Mouse (Mus musculus): ENCODE data around the gene Hivep3. TPM values are rescaled to one million over a fixed set of nuclear protein-coding genes. Genes with fewer than 3 reads are reported as not detected.
A peak's percentile ranks its signal among the peaks of the same experiment; 100 is the strongest.

Hivep3 gene
- total RNA-seq, 2 experiments from 2014 or later, result 46.5 to 54.8 TPM

DNA sequence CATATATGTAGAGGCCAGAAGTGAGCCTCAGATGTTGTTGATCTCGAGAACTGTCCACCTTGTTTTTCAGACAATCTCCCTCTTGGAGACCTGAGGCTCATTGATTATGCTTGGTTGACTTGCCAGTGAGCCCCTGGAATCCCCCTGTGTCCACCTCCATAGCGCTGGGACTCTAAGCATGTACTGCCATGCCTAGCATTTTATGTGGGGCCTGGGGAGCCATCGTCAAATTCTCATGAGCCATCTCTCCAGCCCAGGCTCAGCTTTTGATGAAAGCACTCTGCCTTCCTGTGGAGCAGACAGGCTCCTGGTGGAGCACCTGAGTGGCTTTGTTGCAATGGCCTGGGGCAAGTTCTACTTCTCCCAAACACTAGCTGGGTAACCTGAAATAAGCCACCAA lies 316.3 kb downstream of the Hivep3 start:
- TF ChIP-seq CTCF (conservative IDR thresholded peaks at IDR 0.05), result no peak
- DNase-seq (ENCODE audit: low spot score in 2 of 2), result no peak
- no peak overlapping the region for H3K27ac ChIP-seq
- no peak overlapping the region for H3K4me3 ChIP-seq

GRCm38 (mm10) chr4:120052481-120052880 lies 318.9 kb downstream of the Hivep3 start:
- DNase-seq (ENCODE audit: low spot score in 2 of 2), result no peak
- no peak overlapping the region for H3K4me3 ChIP-seq
- TF ChIP-seq CTCF (conservative IDR thresholded peaks at IDR 0.05), result no peak
- no peak overlapping the region for H3K27ac ChIP-seq

GRCm38 (mm10) chr4:120053026-120054005 lies 319.7 kb downstream of the Hivep3 start:
- no peak for TF ChIP-seq CTCF (conservative IDR thresholded peaks at IDR 0.05)
- Histone ChIP-seq H3K27ac (peak overlapping the region; percentile 41; the same call in 1 of the 2 replicates), H3K4me3 (no peak overlapping the region)
- no peak for DNase-seq (ENCODE audit: low spot score in 2 of 2)

DNA sequence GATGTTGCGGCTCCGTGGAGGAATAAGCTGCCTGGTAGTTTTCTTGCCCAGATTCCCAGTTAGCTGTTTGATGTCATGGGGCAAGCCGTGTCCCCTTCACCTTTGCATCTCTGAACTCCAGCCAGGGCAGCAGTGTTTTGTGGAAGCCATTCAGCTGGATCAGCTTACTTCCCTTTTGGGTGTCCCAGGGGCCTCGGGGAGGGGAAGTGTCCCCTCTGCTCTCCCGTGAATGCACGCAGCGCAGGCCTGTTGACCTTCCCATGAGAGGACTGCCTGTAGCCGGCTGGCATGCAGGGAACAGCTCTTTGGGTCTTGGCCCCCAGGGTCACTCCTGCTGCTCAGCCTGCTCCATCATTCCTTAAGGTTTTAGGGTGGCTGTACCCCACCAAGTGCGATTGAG lies 320.6 kb downstream of the Hivep3 start:
- no peak overlapping the region for H3K4me3 ChIP-seq
- peak overlapping the region; percentile 41; the same call in 1 of the 2 replicates for H3K27ac ChIP-seq
- no peak for TF ChIP-seq CTCF (conservative IDR thresholded peaks at IDR 0.05)
- no peak for DNase-seq (ENCODE audit: low spot score in 2 of 2)

DNA sequence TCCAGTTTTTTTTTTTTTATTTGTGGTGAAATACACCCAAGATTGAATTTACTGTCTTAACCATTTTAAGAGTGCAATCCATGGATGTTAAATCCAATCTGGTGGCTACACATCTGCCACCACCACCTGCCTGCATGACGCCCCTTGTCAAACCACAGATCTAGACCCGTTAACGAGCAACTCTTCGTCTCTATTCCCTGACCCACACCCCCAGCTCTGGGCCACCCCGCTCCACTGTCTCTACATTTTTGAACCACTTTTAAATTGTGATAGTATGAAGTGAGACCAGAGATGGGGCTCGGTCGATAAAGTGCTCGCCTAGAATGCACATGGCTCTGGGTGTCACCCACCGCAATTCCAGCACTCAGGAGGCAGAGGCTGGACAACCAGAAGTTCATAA lies 322.9 kb downstream of the Hivep3 start:
- Histone ChIP-seq H3K4me3 (no peak overlapping the region), H3K27ac (no peak overlapping the region)
- TF ChIP-seq CTCF (conservative IDR thresholded peaks at IDR 0.05), result no peak
- no peak for DNase-seq (ENCODE audit: low spot score in 2 of 2)

GRCm38 (mm10) chr4:120057529-120057928 lies 323.9 kb downstream of the Hivep3 start:
- no peak for TF ChIP-seq CTCF (conservative IDR thresholded peaks at IDR 0.05)
- no peak for DNase-seq (ENCODE audit: low spot score in 2 of 2)
- H3K4me3 ChIP-seq, result no peak overlapping the region
- no peak overlapping the region for H3K27ac ChIP-seq

- Histone ChIP-seq H3K4me3 (no peak overlapping the region), H3K27ac (no peak overlapping the region)
- no peak for TF ChIP-seq CTCF (conservative IDR thresholded peaks at IDR 0.05)
- DNase-seq (ENCODE audit: low spot score in 2 of 2), result no peak
These were observed 324.6 kb downstream of the Hivep3 start for GRCm38 (mm10) chr4:120058157-120058556.

GRCm38 (mm10) chr4:120058794-120059193 lies 325.2 kb downstream of the Hivep3 start:
- no peak for TF ChIP-seq CTCF (conservative IDR thresholded peaks at IDR 0.05)
- no peak for DNase-seq (ENCODE audit: low spot score in 2 of 2)
- Histone ChIP-seq H3K4me3 (no peak overlapping the region), H3K27ac (no peak overlapping the region)

GRCm38 (mm10) chr4:120061727-120062126 lies 328.1 kb downstream of the Hivep3 start:
- H3K4me3 ChIP-seq, result no peak overlapping the region
- H3K27ac ChIP-seq, result no peak overlapping the region
- no peak for DNase-seq (ENCODE audit: low spot score in 2 of 2)
- TF ChIP-seq CTCF (conservative IDR thresholded peaks at IDR 0.05), result no peak

- no peak for DNase-seq (ENCODE audit: low spot score in 2 of 2)
- no peak overlapping the region for H3K4me3 ChIP-seq
- no peak for TF ChIP-seq CTCF (conservative IDR thresholded peaks at IDR 0.05)
- H3K27ac ChIP-seq, result no peak overlapping the region
These were observed 328.6 kb downstream of the Hivep3 start for GRCm38 (mm10) chr4:120062198-120062597.

DNA sequence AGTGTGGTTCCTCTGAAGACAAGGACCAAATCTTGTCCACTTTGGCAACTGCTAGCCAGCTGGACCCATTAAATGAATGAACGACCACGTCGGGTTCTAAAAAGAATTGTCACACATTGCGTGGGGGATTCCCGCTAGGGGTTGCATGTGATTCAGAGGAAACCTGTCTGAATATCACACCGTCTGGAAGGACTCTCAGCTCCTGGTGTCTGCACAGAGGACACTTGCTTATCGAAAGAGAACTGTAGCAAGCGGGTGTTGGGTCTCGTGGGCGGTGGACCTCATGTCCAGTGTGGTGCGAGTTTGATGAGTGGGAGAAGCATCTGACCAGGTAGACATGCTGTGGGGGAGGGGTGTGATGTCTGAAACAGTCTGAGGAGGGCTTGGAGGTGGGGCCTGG lies 329.2 kb downstream of the Hivep3 start:
- no peak overlapping the region for H3K4me3 ChIP-seq
- no peak for TF ChIP-seq CTCF (conservative IDR thresholded peaks at IDR 0.05)
- no peak overlapping the region for H3K27ac ChIP-seq
- no peak for DNase-seq (ENCODE audit: low spot score in 2 of 2)

DNA sequence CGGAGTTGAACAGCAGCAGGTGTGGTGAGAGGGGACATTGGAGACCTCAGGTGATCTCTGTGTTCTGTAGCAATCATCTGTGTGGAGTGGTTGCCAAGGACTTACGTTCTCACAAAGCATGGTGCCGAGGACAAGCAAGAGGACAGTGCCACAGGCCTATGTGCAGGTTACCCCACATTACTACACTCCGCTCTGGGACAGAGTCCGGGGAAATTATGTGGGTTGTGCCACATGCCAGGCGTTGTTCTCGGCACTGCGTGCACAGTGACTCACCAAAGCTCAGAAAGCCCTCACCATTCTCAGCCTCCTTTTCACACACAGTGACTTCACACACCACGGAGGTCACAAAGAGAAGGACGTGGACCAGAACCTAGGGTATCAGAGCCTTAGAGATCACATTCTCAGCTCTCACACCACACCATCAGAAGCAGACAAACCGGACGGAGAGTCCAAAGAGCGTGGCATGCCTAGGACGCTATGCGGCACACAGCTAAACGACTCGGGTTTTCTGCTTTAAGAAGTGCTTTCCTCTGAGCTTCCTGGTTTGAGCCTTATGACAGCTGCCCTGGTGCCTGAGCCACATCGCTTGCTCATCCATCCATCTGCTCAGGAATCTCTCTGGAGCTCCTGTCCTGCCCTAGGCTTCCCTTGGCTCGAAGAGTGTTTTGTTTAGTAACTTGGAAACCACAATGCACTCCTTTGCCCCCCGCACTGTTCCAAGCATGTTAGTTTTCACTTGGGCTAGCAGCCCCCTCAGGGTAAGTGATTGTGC lies 330.0 kb downstream of the Hivep3 start:
- TF ChIP-seq CTCF (conservative IDR thresholded peaks at IDR 0.05), result no peak
- no peak for DNase-seq (ENCODE audit: low spot score in 2 of 2)
- Histone ChIP-seq H3K27ac (peak overlapping the region; percentile 25; the same call in 1 of the 2 replicates), H3K4me3 (no peak overlapping the region)

GRCm38 (mm10) chr4:120064696-120065095 lies 331.1 kb downstream of the Hivep3 start, which contains the start of gene AL607142.1:
TSS of gene AL607142.1 (plus strand) at chr4:120064996.
- TF ChIP-seq CTCF (conservative IDR thresholded peaks at IDR 0.05), result no peak
- Histone ChIP-seq H3K4me3 (no peak within 1 kb of the TSS), H3K27ac (peak within 1 kb of the TSS; percentile 25; the same call in 1 of the 2 replicates)
- DNase-seq (ENCODE audit: low spot score in 2 of 2), result no peak
